Mouse (Mus musculus) hindbrain, embryonic 14.5 days (tissue): ENCODE measurements around the gene Anks1b. TPM values are rescaled to one million over a fixed set of nuclear protein-coding genes. Genes with fewer than 3 reads are reported as not detected.

Experiments
- ATAC-seq: fragments of 200-750 bp; cut with Nextera tagmentation; 2 replicates; pipeline ENCODE4 v1.8.0; 2017; ENCODE audit warnings: moderate number of reproducible peaks, mild to moderate bottlenecking, moderate TSS enrichment, moderate library complexity; ENCODE audit not compliant: low FRiP score
- DNase-seq: peaks from one replicate; pipeline ENCODE4 v3.0.0-alpha.2; 2015; ENCODE audit warnings: low spot score
- H3K27ac ChIP-seq: fragments of 300-500 bp; sonication (generic); 2 replicates; pipeline ENCODE4 v1.5.1; 2014; ENCODE audit warnings: mild to moderate bottlenecking, moderate library complexity
- H3K27me3 ChIP-seq: fragments of 300-500 bp; sonication (generic); 2 replicates; pipeline ENCODE4 v1.6.1; 2014; ENCODE audit warnings: mild to moderate bottlenecking, low read length, mixed read lengths; ENCODE audit not compliant: control insufficient read depth, insufficient read depth
- H3K36me3 ChIP-seq: fragments of 300-500 bp; sonication (generic); replicated peaks from 2 replicates; pipeline ENCODE4 v1.6.1; 2014; ENCODE audit not compliant: control insufficient read depth, insufficient read depth
- H3K4me1 ChIP-seq: fragments of 300-500 bp; sonication (generic); replicated peaks from 2 replicates; pipeline ENCODE4 v1.6.1; 2014; ENCODE audit warnings: antibody characterized with exemption, low read length, mixed read lengths; ENCODE audit not compliant: control insufficient read depth, insufficient read depth
- H3K4me2 ChIP-seq: fragments of 300-500 bp; sonication (generic); replicated peaks from 2 replicates; pipeline ENCODE4 v1.6.1; 2014; ENCODE audit warnings: mild to moderate bottlenecking, moderate library complexity
- H3K4me3 ChIP-seq: fragments of 300-500 bp; sonication (generic); replicated peaks from 2 replicates; pipeline ENCODE4 v1.5.1; 2014; ENCODE audit warnings: mild to moderate bottlenecking, low read length
- H3K9ac ChIP-seq: fragments of 300-500 bp; sonication (generic); 2 replicates; pipeline ENCODE4 v1.6.1; 2014
- H3K9me3 ChIP-seq: fragments of 300-500 bp; sonication (generic); 2 replicates; pipeline ENCODE4 v1.6.1; 2016; ENCODE audit warnings: low read length; ENCODE audit not compliant: control insufficient read depth
- WGBS: fragments of 180-500 bp; shearing (Covaris S2); extraction: QIAGEN DNeasy Blood & Tissue Kit; methylation state at CpG from one replicate; pipeline ENCODE4 v1.1.7; 2014; 5-methylcytosine and 5-hydroxymethylcytosine counted together
- polyA plus RNA-seq: library from polyadenylated mRNA; unstranded; fragments of >200 nt; fragmentation: Nextera tagmentation; extraction: Ambion mirVana; gene quantifications from 2 replicates; pipeline ENCODE4 v1.2.1, GENCODE M21; 2014

The Anks1b gene
- polyA plus RNA-seq, 1 experiment from 2014 or later, result 69.4 TPM

DNA sequence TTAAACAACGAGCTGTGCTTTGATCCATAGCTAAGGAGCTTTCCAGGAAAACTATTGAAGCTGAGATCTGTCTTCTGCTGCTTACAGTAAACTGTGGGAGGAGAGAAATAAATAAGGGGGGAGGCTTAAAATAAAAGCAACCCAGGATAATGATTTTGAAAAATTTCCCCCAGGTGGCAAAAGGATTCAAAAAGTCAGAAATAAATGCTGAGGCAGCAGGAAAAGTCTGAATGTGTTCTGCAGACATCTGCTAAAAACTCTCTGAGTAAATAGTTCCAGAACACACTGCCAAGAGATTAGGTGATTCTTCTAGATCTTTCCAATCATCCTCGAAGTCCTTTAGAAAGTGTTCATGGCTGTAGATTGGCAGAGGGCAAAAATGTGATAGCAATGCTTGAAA is 865.2 kb downstream of the Anks1b start:
- Histone ChIP-seq H3K9ac (no peak overlapping the region), H3K27ac (no peak overlapping the region), H3K36me3 (no peaks in the 10 kb centered on the region), H3K4me2 (no peak overlapping the region), H3K4me1 (no peaks in the 10 kb centered on the region; the same call in 1 of the 2 replicates), H3K4me3 (no peak overlapping the region), H3K27me3 (no peaks in the 10 kb centered on the region), H3K9me3 (no peaks in the 10 kb centered on the region)
- no peak for DNase-seq
- no peak for ATAC-seq
- 85% methylated on average over 2 of the region's 2 CpGs for WGBS

- Histone ChIP-seq H3K27me3 (no peaks in the 10 kb centered on the region), H3K27ac (no peak overlapping the region), H3K4me3 (no peak overlapping the region), H3K9ac (no peak overlapping the region), H3K36me3 (no peaks in the 10 kb centered on the region), H3K4me1 (no peaks in the 10 kb centered on the region; the same call in 1 of the 2 replicates), H3K9me3 (no peaks in the 10 kb centered on the region), H3K4me2 (no peak overlapping the region)
- WGBS, result 84% methylated on average over 5 of the region's 5 CpGs
- ATAC-seq (no peak), DNase-seq (no peak)
Measured at GRCm38 (mm10) chr10:90740956-90741355, 867.6 kb downstream of the Anks1b start.

DNA sequence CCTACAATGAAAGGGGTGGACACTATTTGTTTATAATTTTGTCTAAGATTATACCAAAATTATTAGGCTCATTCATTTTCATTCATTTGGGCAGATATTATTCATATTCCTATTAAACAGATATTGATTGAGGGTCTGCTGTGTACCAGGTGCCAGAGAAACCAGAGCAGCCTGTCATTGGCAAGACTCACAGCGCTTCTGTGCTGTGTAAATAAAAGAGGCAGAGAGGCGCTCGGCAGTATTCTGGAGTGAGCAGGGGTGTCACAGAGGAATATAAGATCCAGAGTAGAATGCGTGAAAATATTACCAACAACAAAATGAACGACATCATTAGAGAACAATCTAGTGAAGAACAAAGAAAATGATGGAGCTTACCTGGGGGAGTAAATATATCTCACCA is 878.6 kb downstream of the Anks1b start:
- Histone ChIP-seq H3K27ac (peak overlapping the region; percentile 72; the same call in 1 of the 2 replicates), H3K9me3 (0 out of 2 replicates have a peak, but pooled peaks cover 3% of the 10 kb centered on the region), H3K4me2 (peak overlapping the region; percentile 17; the same call in 1 of the 2 replicates), H3K9ac (0 out of 2 replicates have a peak overlapping the region, but pooled peaks have one; percentile 2), H3K4me1 (peaks cover 18% of the 10 kb centered on the region), H3K4me3 (no peak overlapping the region), H3K27me3 (no peaks in the 10 kb centered on the region), H3K36me3 (no peaks in the 10 kb centered on the region)
- DNase-seq (no peak), ATAC-seq (no peak)
- WGBS, result 48% methylated on average over 5 of the region's 5 CpGs

- H3K4me3 ChIP-seq, result no peak overlapping the region
- no peak overlapping the region for H3K9ac ChIP-seq
- H3K27ac ChIP-seq, result no peak overlapping the region
- H3K36me3 ChIP-seq, result no peaks in the 10 kb centered on the region
- H3K4me1 ChIP-seq, result peaks cover 19% of the 10 kb centered on the region
- H3K9me3 ChIP-seq, result 0 out of 2 replicates have a peak, but pooled peaks cover 3% of the 10 kb centered on the region
- no peak for DNase-seq
- no peaks in the 10 kb centered on the region for H3K27me3 ChIP-seq
- 72% methylated on average over 9 of the region's 9 CpGs for WGBS
- no peak overlapping the region for H3K4me2 ChIP-seq
- ATAC-seq, result no peak
Measured at GRCm38 (mm10) chr10:90753106-90753505, 879.8 kb downstream of the Anks1b start.

GRCm38 (mm10) chr10:90757773-90758172 is 884.5 kb downstream of the Anks1b start:
- Histone ChIP-seq H3K9me3 (no peaks in the 10 kb centered on the region), H3K9ac (no peak overlapping the region), H3K4me3 (no peak overlapping the region), H3K4me2 (no peak overlapping the region), H3K27ac (no peak overlapping the region), H3K4me1 (peaks cover 7% of the 10 kb centered on the region; the same call in 1 of the 2 replicates), H3K36me3 (no peaks in the 10 kb centered on the region), H3K27me3 (no peaks in the 10 kb centered on the region)
- ATAC-seq (no peak), DNase-seq (no peak)
- WGBS, result 91% methylated on average over 4 of the region's 4 CpGs

GRCm38 (mm10) chr10:90759929-90760328 is 886.6 kb downstream of the Anks1b start:
- Histone ChIP-seq H3K9me3 (no peaks in the 10 kb centered on the region), H3K9ac (no peak overlapping the region), H3K36me3 (no peaks in the 10 kb centered on the region), H3K4me1 (peaks cover 7% of the 10 kb centered on the region; the same call in 1 of the 2 replicates), H3K27me3 (no peaks in the 10 kb centered on the region), H3K4me3 (no peak overlapping the region), H3K27ac (no peak overlapping the region), H3K4me2 (no peak overlapping the region)
- 80% methylated on average over 5 of the region's 5 CpGs for WGBS
- no peak for ATAC-seq
- DNase-seq, result no peak

- no peak for DNase-seq
Measured at GRCm38 (mm10) chr10:90766261-90766660, 893.0 kb downstream of the Anks1b start.

DNA sequence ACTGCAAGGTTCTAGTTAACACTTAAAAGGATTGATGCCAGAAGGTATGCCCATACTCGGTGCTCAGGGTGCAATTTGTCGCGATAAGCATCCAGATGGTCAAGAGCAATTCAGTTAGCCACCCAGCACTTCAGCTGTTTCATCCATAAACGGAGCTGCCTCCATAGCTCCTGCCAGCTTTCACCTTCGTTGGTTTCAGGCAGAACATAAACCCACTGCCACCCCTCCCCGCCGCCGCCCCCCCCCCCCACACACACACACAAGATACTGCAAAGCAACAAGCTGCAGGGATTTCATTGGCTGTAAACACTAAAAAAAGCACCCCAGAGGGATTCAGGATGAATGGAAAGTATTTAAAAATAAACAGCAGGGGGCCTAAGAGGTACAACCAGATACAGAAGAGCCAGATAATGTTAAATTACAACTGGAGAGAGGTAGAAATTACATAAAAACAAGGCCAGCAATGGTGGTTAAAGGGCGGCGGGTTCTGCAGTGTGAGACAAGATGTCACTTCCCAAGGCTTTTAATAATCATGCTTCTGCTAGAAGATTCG is 897.2 kb downstream of the Anks1b start:
- peak overlapping the region; percentile 38; the same call in 1 of the 2 replicates for H3K27ac ChIP-seq
- no peak for DNase-seq

More at GRCm38 (mm10) chr10:90766261-90766660, 893.0 kb downstream of the Anks1b start:
- peaks cover 14% of the 10 kb centered on the region for H3K4me1 ChIP-seq
- no peaks in the 10 kb centered on the region for H3K9me3 ChIP-seq
- H3K9ac ChIP-seq, result no peak overlapping the region
- H3K4me3 ChIP-seq, result no peak overlapping the region
- no peaks in the 10 kb centered on the region for H3K36me3 ChIP-seq
- H3K27me3 ChIP-seq, result no peaks in the 10 kb centered on the region
- no peak overlapping the region for H3K27ac ChIP-seq
- no peak overlapping the region for H3K4me2 ChIP-seq
- no peak for ATAC-seq
- 62% methylated on average over 3 of the region's 3 CpGs for WGBS

GRCm38 (mm10) chr10:90771046-90771445 is 897.7 kb downstream of the Anks1b start:
- Histone ChIP-seq H3K4me2 (no peak overlapping the region; the same call in 1 of the 2 replicates), H3K4me1 (peaks cover 20% of the 10 kb centered on the region), H3K9me3 (no peaks in the 10 kb centered on the region), H3K4me3 (no peak overlapping the region), H3K9ac (no peak overlapping the region), H3K27ac (peak overlapping the region; percentile 38), H3K27me3 (no peaks in the 10 kb centered on the region), H3K36me3 (no peaks in the 10 kb centered on the region)
- DNase-seq, result no peak
- WGBS, result 48% methylated on average over 7 of the region's 7 CpGs
- ATAC-seq, result no peak

More for the DNA sequence above, 897.2 kb downstream of the Anks1b start:
- Histone ChIP-seq H3K4me3 (no peak overlapping the region), H3K36me3 (no peaks in the 10 kb centered on the region), H3K4me1 (peaks cover 20% of the 10 kb centered on the region), H3K9ac (no peak overlapping the region), H3K4me2 (no peak overlapping the region; the same call in 1 of the 2 replicates), H3K9me3 (no peaks in the 10 kb centered on the region), H3K27me3 (no peaks in the 10 kb centered on the region)
- no peak for ATAC-seq
- WGBS, result 22% methylated on average over 11 of the region's 11 CpGs
